Mouse (Mus musculus): ENCODE data around the gene Pcdh9.

DNA sequence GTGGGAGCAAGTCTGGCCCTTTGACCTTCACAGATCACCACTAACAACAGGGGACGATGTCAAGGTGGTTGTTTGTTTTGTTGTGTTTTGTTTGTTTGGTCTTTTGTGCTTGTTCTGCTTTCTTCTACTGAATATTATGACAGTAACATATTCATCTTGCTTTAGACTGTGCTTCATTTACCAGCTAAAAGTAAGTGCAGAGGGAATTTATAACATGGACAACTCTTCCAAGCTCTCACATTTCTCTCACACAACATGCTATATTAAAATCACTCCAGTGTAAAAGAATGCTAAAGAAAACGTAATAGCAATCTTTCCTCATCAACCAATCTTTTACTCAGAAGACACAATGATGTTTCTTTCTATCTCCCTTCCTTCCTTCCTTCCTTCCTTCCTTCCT, 787.7 kb downstream of the Pcdh9 start:
- TF ChIP-seq POLR2A (IDR thresholded peaks at IDR 0.05; ENCODE audit: control insufficient read depth, extremely low read depth, insufficient read depth, low read length, poor library complexity) (no peak), CTCF (IDR thresholded peaks at IDR 0.05; ENCODE audit: borderline replicate concordance, control insufficient read depth, extremely low read depth, insufficient read depth, low read length, poor library complexity) (no peak)

Measured in thymus, adult 2 months (tissue).